Mouse (Mus musculus) retina, embryonic 14.5 days (tissue): ENCODE measurements around the gene Galnt2.

Source experiments
- DNase-seq: peaks from one replicate; pipeline ENCODE4 v3.0.0-alpha.2; 2015; ENCODE audit warnings: low spot score

Gene Galnt2

GRCm38 (mm10) chr8:124231176-124231484 lies at the start of gene Galnt2:
Gene Galnt2 (plus strand): TSS chr8:124231391.
- peak; percentile 93 for DNase-seq

DNA sequence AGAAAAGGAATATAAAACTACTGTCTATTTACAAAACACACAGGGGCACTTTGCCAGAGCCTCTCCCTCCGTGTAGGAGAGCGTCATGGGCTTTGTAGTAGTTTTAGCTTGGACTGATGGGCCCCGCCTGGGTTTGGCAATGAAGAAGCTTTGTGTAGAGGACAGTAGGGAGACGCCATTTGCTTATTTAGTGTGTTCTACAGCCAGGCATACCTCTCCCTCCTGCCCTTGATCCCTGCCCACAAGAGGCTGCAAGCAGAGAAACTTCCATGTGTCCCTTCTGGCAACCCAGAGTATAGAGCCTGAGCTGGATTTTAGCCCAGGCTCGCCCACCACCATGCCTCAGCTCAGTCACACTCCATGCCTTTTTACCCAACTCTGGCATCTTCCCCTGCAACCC lies 49.4 kb upstream of the Galnt2 start:
- no peak for DNase-seq

- no peak for DNase-seq
These were observed 49.0 kb upstream of the Galnt2 start for GRCm38 (mm10) chr8:124182224-124182623.

GRCm38 (mm10) chr8:124184078-124184477 lies 47.1 kb upstream of the Galnt2 start:
- DNase-seq = no peak

DNA sequence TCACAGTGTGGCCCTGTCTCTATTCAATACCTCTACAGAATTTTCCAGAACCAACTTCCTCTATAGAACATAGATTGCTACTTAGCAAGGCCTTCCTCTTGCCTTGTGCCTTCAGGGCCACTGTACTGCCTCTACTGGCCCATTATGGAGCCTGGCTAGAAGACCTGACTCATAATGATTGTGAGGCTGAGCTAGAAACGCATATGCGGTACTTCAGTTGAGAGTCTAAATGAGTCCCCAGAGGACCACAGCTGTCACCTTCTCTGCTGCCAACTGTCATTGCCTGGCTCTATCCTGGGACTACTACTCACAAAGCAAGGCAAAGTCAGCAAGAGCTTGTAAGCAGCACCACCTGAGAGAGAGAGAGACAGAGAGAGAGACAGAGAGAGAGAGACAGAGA lies 46.7 kb upstream of the Galnt2 start:
- DNase-seq = no peak

DNA sequence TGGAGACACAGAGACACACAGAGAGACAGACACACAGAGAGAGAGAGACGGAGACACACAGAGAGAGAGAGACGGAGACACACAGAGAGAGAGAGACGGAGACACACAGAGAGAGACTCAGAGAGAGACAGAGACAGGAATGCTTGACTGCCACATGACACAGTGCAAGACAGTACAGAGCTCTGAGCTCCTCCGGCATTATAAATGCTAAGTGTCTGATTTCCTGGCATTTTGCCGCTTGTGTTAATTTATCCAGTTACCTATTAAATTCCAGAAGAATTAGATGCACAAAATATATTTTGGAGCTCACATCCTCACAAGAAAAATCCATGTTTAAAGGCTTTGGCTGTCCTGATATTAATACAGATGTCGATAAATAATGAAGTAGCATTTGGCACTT lies 46.1 kb upstream of the Galnt2 start:
- DNase-seq = no peak

DNA sequence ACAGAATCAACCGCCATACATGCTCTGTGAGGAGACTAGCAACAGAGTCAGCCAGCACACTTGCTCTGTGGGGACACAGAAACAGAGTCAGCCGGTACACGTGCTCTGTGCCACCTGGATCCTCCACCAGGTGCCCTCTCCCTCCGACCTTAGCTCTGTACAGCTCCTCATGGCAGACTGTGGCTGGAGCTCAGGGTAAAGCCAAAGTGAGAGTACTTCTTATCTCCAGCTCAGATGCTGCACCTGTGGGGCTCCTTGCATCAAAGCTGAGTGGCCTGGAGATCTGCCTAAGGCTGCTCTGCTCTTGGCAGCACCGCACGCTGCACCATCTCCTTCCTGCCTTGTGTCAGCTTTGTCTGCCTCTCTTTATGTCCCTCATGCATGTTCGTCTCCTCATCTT lies 40.8 kb upstream of the Galnt2 start:
- no peak for DNase-seq

GRCm38 (mm10) chr8:124192242-124192641 lies 38.9 kb upstream of the Galnt2 start:
- DNase-seq = no peak

DNA sequence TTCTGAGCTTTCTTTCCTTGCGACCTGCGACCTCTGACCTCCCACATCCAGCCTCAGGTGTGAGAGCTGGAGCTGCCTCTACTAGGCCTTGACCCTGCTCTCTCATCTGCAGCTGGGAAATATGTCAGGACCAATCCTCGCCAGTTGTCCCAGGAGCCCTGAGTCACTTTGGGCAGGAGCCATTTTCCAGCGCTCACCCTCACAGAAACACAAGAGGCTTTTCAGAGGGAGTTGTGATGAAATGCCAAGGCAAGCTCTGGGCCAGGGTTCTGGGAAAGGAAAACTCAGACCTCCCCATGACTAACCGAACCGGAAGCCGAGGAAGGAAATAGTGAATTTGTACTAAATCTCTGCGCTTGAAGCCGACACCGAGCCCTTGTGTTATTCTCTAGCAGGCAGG lies 38.2 kb upstream of the Galnt2 start:
- DNase-seq = no peak

- DNase-seq = no peak
These were observed 37.2 kb upstream of the Galnt2 start for GRCm38 (mm10) chr8:124193992-124194391.

GRCm38 (mm10) chr8:124196195-124196594 lies 35.0 kb upstream of the Galnt2 start:
- no peak for DNase-seq

DNA sequence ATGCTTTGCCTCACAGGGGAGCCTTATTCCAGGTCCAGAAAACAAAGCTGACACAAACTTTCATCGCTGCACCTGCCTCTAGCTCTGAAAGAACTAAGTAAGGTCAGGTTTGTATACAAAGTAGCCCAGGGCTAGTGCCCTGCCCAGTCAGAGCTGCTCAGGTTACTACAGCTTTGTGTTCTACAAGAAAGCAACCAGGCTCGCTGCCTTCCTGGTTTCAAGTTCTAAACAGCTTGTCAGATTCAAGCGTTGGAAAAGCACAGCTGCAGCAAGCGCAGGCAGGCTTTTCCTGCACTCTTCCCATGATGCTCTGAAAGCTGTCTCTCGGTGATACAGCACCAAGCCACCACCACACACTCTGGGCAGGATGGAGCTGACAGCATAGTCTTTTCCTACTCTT lies 34.4 kb upstream of the Galnt2 start:
- DNase-seq = no peak

DNA sequence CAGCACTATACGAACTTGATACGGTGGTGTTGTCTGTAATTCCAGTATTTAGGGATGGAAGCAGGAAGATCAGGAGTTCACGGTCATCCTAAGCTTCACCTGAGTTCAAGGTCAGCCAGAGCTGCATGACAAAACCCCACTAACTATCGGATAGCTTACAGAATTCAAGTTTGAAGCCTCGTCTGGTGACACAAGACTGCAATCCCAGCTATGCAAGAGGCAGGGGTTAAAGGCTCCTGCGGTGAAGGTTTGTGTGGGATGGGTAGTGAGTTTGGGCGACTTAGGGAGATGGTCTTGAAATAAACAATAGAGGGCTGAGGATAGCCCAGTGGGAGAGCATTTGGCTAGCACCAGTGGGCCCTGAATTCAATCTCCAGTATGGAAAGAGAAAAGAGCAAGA lies 33.0 kb upstream of the Galnt2 start:
- no peak for DNase-seq

- no peak for DNase-seq
These were observed 30.8 kb upstream of the Galnt2 start for GRCm38 (mm10) chr8:124200400-124200799.

DNA sequence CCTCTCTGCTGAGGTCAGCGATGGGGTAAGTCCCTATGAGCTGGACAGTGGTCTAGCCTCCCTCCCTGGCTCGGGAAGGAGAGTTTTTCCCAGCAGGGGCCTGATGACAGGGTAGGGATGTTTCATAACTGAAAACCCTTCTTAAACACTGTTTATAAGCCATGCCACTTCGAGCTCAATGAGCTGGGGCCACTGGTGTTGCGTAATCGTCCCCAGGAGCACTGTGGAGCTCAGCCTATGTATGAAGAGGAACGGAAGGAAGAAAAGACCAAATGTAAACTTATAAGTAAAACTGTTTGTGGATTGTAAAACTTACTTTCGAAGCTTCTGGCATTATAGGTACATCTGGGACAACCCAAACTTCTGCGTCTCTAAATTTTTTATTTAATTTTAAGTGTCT lies 29.5 kb upstream of the Galnt2 start:
- no peak for DNase-seq

- no peak for DNase-seq
These were observed 28.3 kb upstream of the Galnt2 start for GRCm38 (mm10) chr8:124202895-124203294.

DNA sequence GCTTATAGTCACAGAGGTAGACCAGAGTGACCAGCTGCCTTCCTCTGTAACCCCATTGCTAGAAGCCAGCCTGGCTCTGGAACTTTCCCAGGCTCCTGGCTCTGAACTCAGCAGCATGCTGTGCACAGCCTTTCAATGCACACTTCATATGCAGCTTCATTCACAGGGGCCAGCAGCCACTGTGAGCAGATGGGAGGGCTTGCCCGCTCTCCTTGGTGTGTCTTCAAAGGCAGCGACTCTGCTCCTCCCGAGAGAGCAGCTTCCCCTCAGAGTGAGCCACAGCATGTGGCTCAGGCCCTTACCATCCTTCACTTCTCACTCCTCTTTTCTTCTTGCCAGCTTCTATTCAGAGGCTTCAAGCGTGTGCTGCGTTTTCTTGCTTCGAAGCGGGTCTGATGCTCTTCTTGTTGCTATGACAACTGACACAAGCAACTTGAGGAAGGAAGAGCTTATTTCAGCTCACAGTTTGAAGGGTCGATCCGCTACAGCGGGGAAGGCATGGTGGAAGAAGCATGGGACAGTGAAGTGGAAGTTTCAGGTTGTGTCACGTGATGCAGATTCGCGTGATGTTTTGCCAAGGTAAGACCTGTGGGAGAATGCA lies 27.1 kb upstream of the Galnt2 start:
- DNase-seq = no peak

DNA sequence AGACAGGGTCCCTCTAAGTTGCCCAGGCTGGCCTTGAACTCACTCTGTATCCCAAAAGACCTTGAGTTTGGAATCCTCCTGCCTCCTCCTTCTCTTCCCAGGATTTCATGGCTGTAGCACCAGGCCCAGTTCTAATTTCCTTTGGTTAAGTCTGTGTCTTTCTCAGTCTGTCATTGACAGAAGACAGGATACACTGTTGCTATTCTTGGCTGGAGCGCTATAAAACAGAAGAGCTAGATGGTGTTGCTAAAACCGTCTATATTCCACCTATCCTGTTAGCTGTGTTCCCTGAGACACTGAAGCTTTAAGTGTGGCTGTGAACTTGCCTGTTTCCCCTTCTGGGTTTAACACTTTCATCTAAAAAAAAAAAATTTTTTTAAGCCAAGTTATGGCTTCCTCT lies 19.0 kb upstream of the Galnt2 start:
- no peak for DNase-seq

DNA sequence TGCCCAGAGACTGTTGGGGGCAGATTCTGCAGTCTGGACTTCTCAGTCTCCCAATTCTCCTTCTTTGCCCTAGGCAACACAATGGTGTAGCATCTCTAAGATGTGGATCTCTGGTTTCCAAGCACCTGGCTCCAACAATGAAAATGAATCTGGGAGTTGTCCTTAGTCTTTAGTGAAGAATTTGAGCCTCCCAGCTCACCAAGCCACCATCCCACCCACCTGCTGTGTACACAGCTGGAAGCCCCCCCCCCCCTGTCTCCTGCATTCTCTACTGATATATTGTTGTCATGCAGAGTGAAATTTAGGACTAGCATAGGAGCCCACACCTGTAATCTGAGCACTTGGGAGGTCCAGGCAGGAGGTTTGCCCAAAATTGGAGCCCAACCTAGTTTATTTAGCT lies 14.2 kb upstream of the Galnt2 start:
- DNase-seq = no peak

DNA sequence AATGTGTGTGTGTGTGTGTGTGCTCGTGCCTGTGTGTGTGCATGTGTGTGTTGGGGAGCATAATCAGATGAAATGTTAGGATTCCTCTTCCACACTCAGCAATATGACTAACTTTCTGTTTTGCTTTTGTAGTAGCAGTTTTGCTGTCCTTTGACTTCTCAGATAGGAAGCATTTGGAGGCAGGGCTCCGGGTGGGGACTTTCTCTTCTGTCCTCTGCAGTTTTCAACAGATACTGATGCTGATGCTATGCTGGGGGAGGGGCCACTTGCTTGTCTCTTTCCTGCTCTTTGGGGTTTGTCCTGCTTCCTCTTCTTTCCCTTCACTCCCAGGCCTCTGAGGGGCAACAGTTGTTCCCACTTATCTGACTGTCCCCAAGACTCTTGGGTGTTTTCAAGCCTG lies 1.3 kb upstream of the Galnt2 start:
- DNase-seq = no peak

DNA sequence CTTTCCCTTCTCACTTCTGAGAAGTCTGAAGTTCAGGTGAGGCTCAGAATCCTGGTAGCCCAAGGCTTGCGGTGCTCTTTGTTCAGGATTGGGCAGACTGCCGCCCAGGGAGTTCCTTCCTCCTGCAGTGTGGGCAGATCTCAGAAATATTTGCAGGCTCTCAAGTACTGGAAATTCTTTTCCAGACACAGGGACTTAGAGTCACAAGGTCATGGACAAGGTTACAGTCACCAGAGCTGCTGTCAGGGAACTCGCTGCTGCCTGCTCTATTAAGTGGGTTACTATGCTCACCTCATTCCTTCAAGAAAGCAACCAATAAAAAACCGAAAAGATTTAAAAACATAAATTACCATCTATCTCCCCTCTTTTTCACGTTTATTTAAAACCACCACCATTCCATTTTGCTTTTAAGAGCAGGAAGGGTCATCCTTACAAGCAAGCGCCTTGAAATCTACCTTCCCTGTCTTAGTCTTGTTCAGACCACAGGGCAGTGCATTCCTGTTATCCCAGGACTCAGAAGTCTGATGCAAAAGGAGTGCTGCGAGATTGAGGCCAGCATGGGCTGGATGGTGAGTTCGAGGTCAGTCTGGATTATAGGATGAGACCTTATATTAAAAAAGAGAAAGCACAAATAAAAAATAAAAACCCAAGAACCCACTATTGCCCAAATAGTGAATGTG lies 555 bp upstream of the Galnt2 start:
- DNase-seq = no peak

- DNase-seq = no peak
These were observed 491 bp downstream of the Galnt2 start for GRCm38 (mm10) chr8:124231485-124232279.

DNA sequence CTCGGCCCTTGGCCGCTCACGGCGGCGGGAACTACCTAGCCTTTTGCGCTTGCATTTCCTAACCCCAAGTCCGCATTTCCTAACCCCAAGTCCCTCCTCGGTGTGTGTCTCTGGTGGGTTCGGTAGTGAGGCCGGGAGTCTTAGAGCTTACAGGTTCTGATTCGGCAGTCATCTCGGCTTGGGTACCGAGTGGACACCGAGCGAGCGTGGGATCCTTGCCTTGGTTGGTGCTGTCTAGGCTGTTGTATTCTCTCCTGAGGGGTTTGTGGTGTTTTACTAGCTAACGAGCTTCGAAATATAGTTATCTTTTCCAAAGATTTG lies 1.0 kb downstream of the Galnt2 start:
- DNase-seq = no peak

DNA sequence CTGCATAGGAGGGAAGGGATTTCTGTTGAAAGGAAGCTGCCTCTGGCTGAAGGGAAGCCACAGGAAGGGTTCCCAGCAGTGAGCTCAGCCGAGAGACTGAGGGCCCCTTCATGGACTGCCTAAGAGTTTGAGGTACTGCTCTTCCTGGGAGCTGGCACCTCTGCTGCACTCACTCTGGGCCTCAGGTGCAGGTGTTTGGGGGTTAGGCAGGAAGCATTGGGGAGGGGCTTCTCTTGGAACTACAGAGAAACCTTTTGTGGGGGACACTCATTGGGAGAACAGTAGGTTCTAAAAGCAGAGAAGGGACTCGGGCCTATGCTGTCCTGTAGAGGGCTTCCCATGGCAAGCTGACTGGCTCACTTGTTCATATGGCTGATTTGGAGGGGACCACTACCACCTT lies 3.3 kb downstream of the Galnt2 start:
- DNase-seq = no peak
